Mouse (Mus musculus) liver, embryonic 14.5 days (tissue): ENCODE measurements around the gene Pex14.

Experiments
- CTCF ChIP-seq: IDR thresholded peaks from 2 replicates; pipeline ENCODE4 v1.5.1; 2016; ENCODE audit warnings: antibody characterized with exemption, low read depth, control low read depth
- EP300 ChIP-seq: IDR thresholded peaks from 2 replicates; pipeline ENCODE4 v1.6.1; 2016; ENCODE audit warnings: antibody characterized with exemption, low read depth

DNA sequence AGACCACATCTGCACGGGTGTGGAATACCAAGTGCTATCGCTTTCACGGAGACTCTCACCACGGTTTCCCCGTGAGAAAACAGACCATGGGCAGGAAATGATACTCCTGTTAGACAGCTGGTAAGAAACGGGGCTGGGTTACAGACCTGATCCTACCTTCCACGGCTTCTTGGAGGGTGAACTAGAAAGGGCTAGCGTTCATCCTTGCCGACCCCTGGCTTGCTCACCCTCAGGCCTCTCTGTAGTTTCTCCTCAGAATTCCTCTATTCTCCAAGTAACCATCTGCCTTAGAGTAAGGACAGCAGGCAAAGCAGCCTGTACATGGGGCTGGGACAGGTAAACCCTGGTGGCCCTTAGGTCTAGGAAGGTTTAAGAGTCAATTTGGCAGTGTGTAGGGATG, 49.5 kb upstream of the Pex14 start:
- no peak for TF ChIP-seq CTCF
- TF ChIP-seq EP300: no peak
